Mouse (Mus musculus): ENCODE measurements around the gene Gdf15. TPM values are rescaled to one million over a fixed set of nuclear protein-coding genes. Genes with fewer than 3 reads are reported as not detected.

Gene Gdf15
- polyA plus RNA-seq, 1 experiment from 2014 or later, result 1.6 TPM

- Histone ChIP-seq H3K4me1 (ENCODE audit: control insufficient read depth, insufficient read depth, low read length) (peaks cover 40% of the 10 kb centered on the region), H3K9ac (ENCODE audit: low read length) (peak overlapping the region; percentile 83), H3K36me3 (ENCODE audit: control insufficient read depth, insufficient read depth) (peaks cover 19% of the 10 kb centered on the region), H3K4me2 (ENCODE audit: low read depth, low read length) (peak overlapping the region; percentile 87), H3K9me3 (replicated peaks; ENCODE audit: control insufficient read depth, low read length) (no peaks in the 10 kb centered on the region), H3K4me3 (ENCODE audit: low read length) (peak overlapping the region; percentile 59), H3K27ac (ENCODE audit: low read length) (peak overlapping the region; percentile 30; the same call in 1 of the 2 replicates), H3K27me3 (ENCODE audit: control insufficient read depth, insufficient read depth, low read length) (no peaks in the 10 kb centered on the region)
- peak; percentile 29; the same call in 1 of the 2 replicates for ATAC-seq (replicated peaks; ENCODE audit: extremely low read depth, insufficient read depth, low FRiP score)
- WGBS, result 13% methylated on average over 29 of the region's 29 CpGs
Observed at GRCm38 (mm10) chr8:70598283-70598682, 34.0 kb downstream of the Gdf15 start.

- Histone ChIP-seq H3K9ac (ENCODE audit: low read length) (peak overlapping the region; percentile 83), H3K4me1 (ENCODE audit: control insufficient read depth, insufficient read depth, low read length) (peaks cover 42% of the 10 kb centered on the region), H3K36me3 (ENCODE audit: control insufficient read depth, insufficient read depth) (peaks cover 16% of the 10 kb centered on the region), H3K9me3 (replicated peaks; ENCODE audit: control insufficient read depth, low read length) (no peaks in the 10 kb centered on the region), H3K4me2 (ENCODE audit: low read depth, low read length) (peak overlapping the region; percentile 87), H3K27me3 (ENCODE audit: control insufficient read depth, insufficient read depth, low read length) (no peaks in the 10 kb centered on the region), H3K4me3 (ENCODE audit: low read length) (peak overlapping the region; percentile 59), H3K27ac (ENCODE audit: low read length) (peak overlapping the region; percentile 30; the same call in 1 of the 2 replicates)
- no peak for ATAC-seq (replicated peaks; ENCODE audit: extremely low read depth, insufficient read depth, low FRiP score)
- WGBS, result 16% methylated on average over 68 of the region's 68 CpGs
Observed at GRCm38 (mm10) chr8:70597417-70598272, 34.6 kb downstream of the Gdf15 start.

GRCm38 (mm10) chr8:70596775-70597416 lies 35.4 kb downstream of the Gdf15 start:
- no peak for ATAC-seq (replicated peaks; ENCODE audit: extremely low read depth, insufficient read depth, low FRiP score)
- no peak overlapping the region for H3K27ac ChIP-seq (ENCODE audit: low read length)
- no peaks in the 10 kb centered on the region for H3K27me3 ChIP-seq (ENCODE audit: control insufficient read depth, insufficient read depth, low read length)
- peaks cover 42% of the 10 kb centered on the region for H3K4me1 ChIP-seq (ENCODE audit: control insufficient read depth, insufficient read depth, low read length)
- peaks cover 10% of the 10 kb centered on the region for H3K36me3 ChIP-seq (ENCODE audit: control insufficient read depth, insufficient read depth)
- H3K4me2 ChIP-seq (ENCODE audit: low read depth, low read length), result peak overlapping the region; percentile 87; the same call in 1 of the 2 replicates
- 88% methylated on average over 17 of the region's 17 CpGs for WGBS
- no peak overlapping the region for H3K4me3 ChIP-seq (ENCODE audit: low read length)
- peak overlapping the region; percentile 83 for H3K9ac ChIP-seq (ENCODE audit: low read length)
- no peaks in the 10 kb centered on the region for H3K9me3 ChIP-seq (replicated peaks; ENCODE audit: control insufficient read depth, low read length)

- Histone ChIP-seq H3K27ac (ENCODE audit: low read length) (no peak overlapping the region), H3K4me3 (ENCODE audit: low read length) (no peak overlapping the region), H3K4me1 (ENCODE audit: control insufficient read depth, insufficient read depth, low read length) (peaks cover 38% of the 10 kb centered on the region), H3K36me3 (ENCODE audit: control insufficient read depth, insufficient read depth) (peaks cover 11% of the 10 kb centered on the region), H3K4me2 (ENCODE audit: low read depth, low read length) (no peak overlapping the region), H3K9ac (ENCODE audit: low read length) (no peak overlapping the region), H3K9me3 (replicated peaks; ENCODE audit: control insufficient read depth, low read length) (no peaks in the 10 kb centered on the region), H3K27me3 (ENCODE audit: control insufficient read depth, insufficient read depth, low read length) (no peaks in the 10 kb centered on the region)
- no peak for ATAC-seq (replicated peaks; ENCODE audit: extremely low read depth, insufficient read depth, low FRiP score)
- 93% methylated on average over 18 of the region's 18 CpGs for WGBS
Observed at GRCm38 (mm10) chr8:70596216-70596615, 36.0 kb downstream of the Gdf15 start.

- H3K4me3 ChIP-seq (ENCODE audit: low read length), result no peak overlapping the region
Observed at GRCm38 (mm10) chr8:70595811-70596210, 36.4 kb downstream of the Gdf15 start.

GRCm38 (mm10) chr8:70594621-70595564 lies 37.4 kb downstream of the Gdf15 start:
- Histone ChIP-seq H3K9ac (ENCODE audit: low read length) (peak overlapping the region; percentile 88), H3K36me3 (ENCODE audit: control insufficient read depth, insufficient read depth) (peaks cover 18% of the 10 kb centered on the region), H3K4me2 (ENCODE audit: low read depth, low read length) (peak overlapping the region; percentile 99), H3K27me3 (ENCODE audit: control insufficient read depth, insufficient read depth, low read length) (no peaks in the 10 kb centered on the region), H3K4me1 (ENCODE audit: control insufficient read depth, insufficient read depth, low read length) (peaks cover 27% of the 10 kb centered on the region), H3K27ac (ENCODE audit: low read length) (peak overlapping the region; percentile 87), H3K4me3 (ENCODE audit: low read length) (peak overlapping the region; percentile 71), H3K9me3 (replicated peaks; ENCODE audit: control insufficient read depth, low read length) (no peaks in the 10 kb centered on the region)
- 9% methylated on average over 82 of the region's 82 CpGs for WGBS
- peak; percentile 3 for ATAC-seq (replicated peaks; ENCODE audit: extremely low read depth, insufficient read depth, low FRiP score)

More at GRCm38 (mm10) chr8:70595811-70596210, 36.4 kb downstream of the Gdf15 start:
- H3K4me1 ChIP-seq (ENCODE audit: control insufficient read depth, insufficient read depth, low read length), result peaks cover 34% of the 10 kb centered on the region
- H3K4me2 ChIP-seq (ENCODE audit: low read depth, low read length), result no peak overlapping the region
- WGBS, result 92% methylated on average over 12 of the region's 12 CpGs
- no peaks in the 10 kb centered on the region for H3K9me3 ChIP-seq (replicated peaks; ENCODE audit: control insufficient read depth, low read length)
- no peak overlapping the region for H3K9ac ChIP-seq (ENCODE audit: low read length)
- H3K27ac ChIP-seq (ENCODE audit: low read length), result no peak overlapping the region
- no peaks in the 10 kb centered on the region for H3K27me3 ChIP-seq (ENCODE audit: control insufficient read depth, insufficient read depth, low read length)
- H3K36me3 ChIP-seq (ENCODE audit: control insufficient read depth, insufficient read depth), result peaks cover 11% of the 10 kb centered on the region
- no peak for ATAC-seq (replicated peaks; ENCODE audit: extremely low read depth, insufficient read depth, low FRiP score)

- H3K4me1 ChIP-seq (ENCODE audit: control insufficient read depth, insufficient read depth, low read length), result peaks cover 27% of the 10 kb centered on the region
- H3K4me2 ChIP-seq (ENCODE audit: low read depth, low read length), result peak within 1 kb of the TSS; percentile 99
- H3K36me3 ChIP-seq (ENCODE audit: control insufficient read depth, insufficient read depth), result peaks cover 18% of the 10 kb centered on the region
- ATAC-seq (replicated peaks; ENCODE audit: extremely low read depth, insufficient read depth, low FRiP score), result peak; percentile 88
- H3K9me3 ChIP-seq (replicated peaks; ENCODE audit: control insufficient read depth, low read length), result no peaks in the 10 kb centered on the region
- H3K27me3 ChIP-seq (ENCODE audit: control insufficient read depth, insufficient read depth, low read length), result no peaks in the 10 kb centered on the region
- H3K27ac ChIP-seq (ENCODE audit: low read length), result peak within 1 kb of the TSS; percentile 87
- under 1% methylated on average over 40 of the region's 40 CpGs for WGBS
- H3K4me3 ChIP-seq (ENCODE audit: low read length), result peak within 1 kb of the TSS; percentile 71
- H3K9ac ChIP-seq (ENCODE audit: low read length), result peak within 1 kb of the TSS; percentile 88
Observed at GRCm38 (mm10) chr8:70593961-70594609, 38.2 kb downstream of the Gdf15 start, which contains the start of gene Isyna1. TSS of gene Isyna1 (plus strand) at chr8:70594373.

GRCm38 (mm10) chr8:70593173-70593572 lies 39.1 kb downstream of the Gdf15 start:
- Histone ChIP-seq H3K36me3 (ENCODE audit: control insufficient read depth, insufficient read depth) (peaks cover 21% of the 10 kb centered on the region), H3K27me3 (ENCODE audit: control insufficient read depth, insufficient read depth, low read length) (no peaks in the 10 kb centered on the region), H3K27ac (ENCODE audit: low read length) (peak overlapping the region; percentile 87), H3K4me1 (ENCODE audit: control insufficient read depth, insufficient read depth, low read length) (peaks cover 21% of the 10 kb centered on the region), H3K4me2 (ENCODE audit: low read depth, low read length) (peak overlapping the region; percentile 99), H3K9ac (ENCODE audit: low read length) (peak overlapping the region; percentile 88), H3K4me3 (ENCODE audit: low read length) (no peak overlapping the region; the same call in 1 of the 2 replicates), H3K9me3 (replicated peaks; ENCODE audit: control insufficient read depth, low read length) (no peaks in the 10 kb centered on the region)
- WGBS, result 42% methylated on average over 8 of the region's 8 CpGs
- no peak for ATAC-seq (replicated peaks; ENCODE audit: extremely low read depth, insufficient read depth, low FRiP score)

Measured in heart, embryonic 16.5 days (tissue).